Mouse (Mus musculus): Measurements from ENCODE around the gene Gimap8. TPM values are rescaled to one million over a fixed set of nuclear protein-coding genes. Genes with fewer than 3 reads are reported as not detected.

The Gimap8 gene
- polyA plus RNA-seq, 1 experiment from 2014 or later, result 0.52 TPM

GRCm38 (mm10) chr6:48692962-48693361 lies 45.9 kb downstream of the Gimap8 start:
- Histone ChIP-seq H3K27ac (ENCODE audit: low read length) (no peak overlapping the region), H3K27me3 (replicated peaks; ENCODE audit: control insufficient read depth, insufficient read depth, low read length) (no peaks in the 10 kb centered on the region), H3K9ac (replicated peaks; ENCODE audit: low read depth, low read length) (no peak overlapping the region), H3K36me3 (ENCODE audit: control insufficient read depth, insufficient read depth) (no peaks in the 10 kb centered on the region), H3K4me3 (replicated peaks; ENCODE audit: low read length) (no peak overlapping the region), H3K9me3 (ENCODE audit: control insufficient read depth, low read length) (no peaks in the 10 kb centered on the region), H3K4me1 (replicated peaks; ENCODE audit: control insufficient read depth, insufficient read depth, low read length) (no peaks in the 10 kb centered on the region), H3K4me2 (ENCODE audit: low read length) (no peak overlapping the region)
- 89% methylated on average over 6 of the region's 6 CpGs for WGBS
- ATAC-seq, result no peak

GRCm38 (mm10) chr6:48696830-48697554 lies 50.0 kb downstream of the Gimap8 start:
- Histone ChIP-seq H3K4me2 (ENCODE audit: low read length) (no peak overlapping the region), H3K27ac (ENCODE audit: low read length) (no peak overlapping the region), H3K27me3 (replicated peaks; ENCODE audit: control insufficient read depth, insufficient read depth, low read length) (no peaks in the 10 kb centered on the region), H3K4me1 (replicated peaks; ENCODE audit: control insufficient read depth, insufficient read depth, low read length) (no peaks in the 10 kb centered on the region), H3K9ac (replicated peaks; ENCODE audit: low read depth, low read length) (no peak overlapping the region), H3K4me3 (replicated peaks; ENCODE audit: low read length) (no peak overlapping the region), H3K9me3 (ENCODE audit: control insufficient read depth, low read length) (no peaks in the 10 kb centered on the region), H3K36me3 (ENCODE audit: control insufficient read depth, insufficient read depth) (no peaks in the 10 kb centered on the region)
- 68% methylated on average over 4 of the region's 4 CpGs for WGBS
- no peak for ATAC-seq

- Histone ChIP-seq H3K27me3 (replicated peaks; ENCODE audit: control insufficient read depth, insufficient read depth, low read length) (no peaks in the 10 kb centered on the region), H3K4me2 (ENCODE audit: low read length) (no peak overlapping the region), H3K9me3 (ENCODE audit: control insufficient read depth, low read length) (no peaks in the 10 kb centered on the region), H3K27ac (ENCODE audit: low read length) (no peak overlapping the region), H3K36me3 (ENCODE audit: control insufficient read depth, insufficient read depth) (no peaks in the 10 kb centered on the region), H3K9ac (replicated peaks; ENCODE audit: low read depth, low read length) (no peak overlapping the region), H3K4me3 (replicated peaks; ENCODE audit: low read length) (no peak overlapping the region), H3K4me1 (replicated peaks; ENCODE audit: control insufficient read depth, insufficient read depth, low read length) (no peaks in the 10 kb centered on the region)
- no peak for ATAC-seq
- WGBS, result 33% methylated on average over 1 of the region's 1 CpGs
Measured at GRCm38 (mm10) chr6:48697555-48697930, 50.5 kb downstream of the Gimap8 start.

GRCm38 (mm10) chr6:48698066-48698856 lies 51.2 kb downstream of the Gimap8 start:
- ATAC-seq, result no peak
- H3K4me1 ChIP-seq (replicated peaks; ENCODE audit: control insufficient read depth, insufficient read depth, low read length), result no peaks in the 10 kb centered on the region

GRCm38 (mm10) chr6:48698888-48699287 lies 51.9 kb downstream of the Gimap8 start:
- Histone ChIP-seq H3K4me1 (replicated peaks; ENCODE audit: control insufficient read depth, insufficient read depth, low read length) (no peaks in the 10 kb centered on the region), H3K9me3 (ENCODE audit: control insufficient read depth, low read length) (no peaks in the 10 kb centered on the region), H3K9ac (replicated peaks; ENCODE audit: low read depth, low read length) (no peak overlapping the region), H3K4me2 (ENCODE audit: low read length) (no peak overlapping the region), H3K4me3 (replicated peaks; ENCODE audit: low read length) (no peak overlapping the region), H3K27me3 (replicated peaks; ENCODE audit: control insufficient read depth, insufficient read depth, low read length) (no peaks in the 10 kb centered on the region), H3K27ac (ENCODE audit: low read length) (no peak overlapping the region), H3K36me3 (ENCODE audit: control insufficient read depth, insufficient read depth) (no peaks in the 10 kb centered on the region)
- no peak for ATAC-seq
- WGBS, result 84% methylated on average over 3 of the region's 3 CpGs

More at GRCm38 (mm10) chr6:48698066-48698856, 51.2 kb downstream of the Gimap8 start:
- Histone ChIP-seq H3K9me3 (ENCODE audit: control insufficient read depth, low read length) (no peaks in the 10 kb centered on the region), H3K9ac (replicated peaks; ENCODE audit: low read depth, low read length) (no peak overlapping the region), H3K4me2 (ENCODE audit: low read length) (no peak overlapping the region), H3K27me3 (replicated peaks; ENCODE audit: control insufficient read depth, insufficient read depth, low read length) (no peaks in the 10 kb centered on the region), H3K27ac (ENCODE audit: low read length) (no peak overlapping the region), H3K4me3 (replicated peaks; ENCODE audit: low read length) (no peak overlapping the region), H3K36me3 (ENCODE audit: control insufficient read depth, insufficient read depth) (no peaks in the 10 kb centered on the region)
- whole genome bisulfite sequencing, result 77% methylated on average over 7 of the region's 7 CpGs

- no peak overlapping the region for H3K27ac ChIP-seq (ENCODE audit: low read length)
- no peak overlapping the region for H3K9ac ChIP-seq (replicated peaks; ENCODE audit: low read depth, low read length)
- no peaks in the 10 kb centered on the region for H3K36me3 ChIP-seq (ENCODE audit: control insufficient read depth, insufficient read depth)
- H3K4me3 ChIP-seq (replicated peaks; ENCODE audit: low read length), result no peak overlapping the region
- H3K9me3 ChIP-seq (ENCODE audit: control insufficient read depth, low read length), result no peaks in the 10 kb centered on the region
- no peak for ATAC-seq
- H3K4me1 ChIP-seq (replicated peaks; ENCODE audit: control insufficient read depth, insufficient read depth, low read length), result no peaks in the 10 kb centered on the region
- H3K27me3 ChIP-seq (replicated peaks; ENCODE audit: control insufficient read depth, insufficient read depth, low read length), result no peaks in the 10 kb centered on the region
- WGBS, result 67% methylated on average over 5 of the region's 5 CpGs
- no peak overlapping the region for H3K4me2 ChIP-seq (ENCODE audit: low read length)
Measured at GRCm38 (mm10) chr6:48700251-48701075, 53.4 kb downstream of the Gimap8 start.

GRCm38 (mm10) chr6:48702146-48702545 lies 55.1 kb downstream of the Gimap8 start:
- no peaks in the 10 kb centered on the region for H3K4me1 ChIP-seq (replicated peaks; ENCODE audit: control insufficient read depth, insufficient read depth, low read length)
- no peaks in the 10 kb centered on the region for H3K36me3 ChIP-seq (ENCODE audit: control insufficient read depth, insufficient read depth)
- ATAC-seq, result no peak
- H3K9ac ChIP-seq (replicated peaks; ENCODE audit: low read depth, low read length), result no peak overlapping the region
- 87% methylated on average over 7 of the region's 7 CpGs for WGBS
- no peak overlapping the region for H3K4me2 ChIP-seq (ENCODE audit: low read length)
- H3K27ac ChIP-seq (ENCODE audit: low read length), result no peak overlapping the region
- H3K4me3 ChIP-seq (replicated peaks; ENCODE audit: low read length), result no peak overlapping the region
- no peaks in the 10 kb centered on the region for H3K27me3 ChIP-seq (replicated peaks; ENCODE audit: control insufficient read depth, insufficient read depth, low read length)
- H3K9me3 ChIP-seq (ENCODE audit: control insufficient read depth, low read length), result no peaks in the 10 kb centered on the region

- ATAC-seq, result no peak
- H3K9ac ChIP-seq (replicated peaks; ENCODE audit: low read depth, low read length), result no peak overlapping the region
- H3K4me1 ChIP-seq (replicated peaks; ENCODE audit: control insufficient read depth, insufficient read depth, low read length), result no peaks in the 10 kb centered on the region
- no peaks in the 10 kb centered on the region for H3K9me3 ChIP-seq (ENCODE audit: control insufficient read depth, low read length)
- no peak overlapping the region for H3K27ac ChIP-seq (ENCODE audit: low read length)
- H3K27me3 ChIP-seq (replicated peaks; ENCODE audit: control insufficient read depth, insufficient read depth, low read length), result no peaks in the 10 kb centered on the region
- 74% methylated on average over 5 of the region's 5 CpGs for WGBS
- H3K4me3 ChIP-seq (replicated peaks; ENCODE audit: low read length), result no peak overlapping the region
- H3K36me3 ChIP-seq (ENCODE audit: control insufficient read depth, insufficient read depth), result no peaks in the 10 kb centered on the region
- no peak overlapping the region for H3K4me2 ChIP-seq (ENCODE audit: low read length)
Measured at GRCm38 (mm10) chr6:48702601-48703000, 55.6 kb downstream of the Gimap8 start.

GRCm38 (mm10) chr6:48704146-48704545 lies 57.1 kb downstream of the Gimap8 start:
- no peak overlapping the region for H3K4me3 ChIP-seq (replicated peaks; ENCODE audit: low read length)
- H3K9ac ChIP-seq (replicated peaks; ENCODE audit: low read depth, low read length), result no peak overlapping the region
- no peaks in the 10 kb centered on the region for H3K36me3 ChIP-seq (ENCODE audit: control insufficient read depth, insufficient read depth)
- no peak overlapping the region for H3K4me2 ChIP-seq (ENCODE audit: low read length)
- no peaks in the 10 kb centered on the region for H3K4me1 ChIP-seq (replicated peaks; ENCODE audit: control insufficient read depth, insufficient read depth, low read length)
- no peaks in the 10 kb centered on the region for H3K9me3 ChIP-seq (ENCODE audit: control insufficient read depth, low read length)
- no peak for ATAC-seq
- H3K27ac ChIP-seq (ENCODE audit: low read length), result no peak overlapping the region
- no peaks in the 10 kb centered on the region for H3K27me3 ChIP-seq (replicated peaks; ENCODE audit: control insufficient read depth, insufficient read depth, low read length)

Data from forebrain, embryonic 16.5 days (tissue).